Mouse (Mus musculus): ENCODE results near the gene Gli2.

- TF ChIP-seq CTCF (IDR thresholded peaks at IDR 0.05; ENCODE audit: low read depth, low read length) (no peak), POLR2A (IDR thresholded peaks at IDR 0.05; ENCODE audit: extremely low read depth, insufficient read depth, low read length) (no peak)
Observed at GRCm38 (mm10) chr1:119016866-119017265, 36.6 kb downstream of the Gli2 start.

Measured in liver, adult 2 months (tissue).